Mouse (Mus musculus) A20 (cell line): Measurements from ENCODE around the gene Reep1.
"Not testable (repeated sequence)": the region's sequence is repeated elsewhere in the genome, so short reads cannot be mapped to it uniquely, and the experiment has no call there.

ENCODE experiments used
- DNase-seq: peaks from one replicate; pipeline ENCODE4 v3.0.0-alpha.2; 2011; ENCODE audit warnings: low read depth, low spot score

The Reep1 gene

GRCm38 (mm10) chr6:71840597-71841290 lies 133.4 kb downstream of the Reep1 start:
- no peak for DNase-seq

DNA sequence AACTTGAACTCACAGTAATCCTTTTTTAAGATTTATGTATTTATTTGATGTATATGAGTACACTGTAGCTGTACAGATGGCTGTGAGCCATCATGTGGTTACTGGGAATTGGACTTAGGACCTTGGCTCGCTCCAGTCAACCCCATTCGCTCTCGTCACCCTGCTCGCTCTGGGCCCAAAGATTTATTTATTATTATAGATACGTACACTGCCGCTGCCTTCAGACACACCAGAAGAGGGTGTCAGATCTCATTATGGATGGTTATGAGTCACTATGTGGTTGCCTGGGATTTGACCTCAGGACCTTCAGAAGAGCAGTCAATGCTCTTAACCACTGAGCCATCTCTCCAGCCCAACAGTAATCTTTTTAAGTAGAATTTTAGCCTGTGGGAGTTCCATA lies 139.5 kb downstream of the Reep1 start:
- not testable (repeated sequence) for DNase-seq
